Mouse (Mus musculus) embryonic facial prominence, embryonic 12.5 days (tissue): ENCODE data around the gene Magi2. TPM values are rescaled to one million over a fixed set of nuclear protein-coding genes. Genes with fewer than 3 reads are reported as not detected.
A peak's percentile ranks its signal among the peaks of the same experiment; 100 is the strongest.
"Not testable (repeated sequence)": the region's sequence is repeated elsewhere in the genome, so short reads cannot be mapped to it uniquely, and the experiment has no call there.

Source experiments
- ATAC-seq: fragments of 200-750 bp; cut with Nextera tagmentation; 2 replicates; pipeline ENCODE4 v1.8.0; 2017; ENCODE audit not compliant: insufficient number of reproducible peaks, insufficient read depth, low FRiP score, low TSS enrichment
- H3K27ac ChIP-seq: fragments of 300-500 bp; sonication (generic); 2 replicates; pipeline ENCODE4 v1.5.1; 2016; ENCODE audit warnings: mild to moderate bottlenecking
- H3K27me3 ChIP-seq: fragments of 300-500 bp; sonication (generic); 2 replicates; pipeline ENCODE4 v1.6.1; 2016; ENCODE audit warnings: mild to moderate bottlenecking, moderate library complexity
- H3K36me3 ChIP-seq: fragments of 300-500 bp; sonication (generic); 2 replicates; pipeline ENCODE4 v1.6.1; 2016; ENCODE audit warnings: mild to moderate bottlenecking
- H3K4me1 ChIP-seq: fragments of 300-500 bp; sonication (generic); 2 replicates; pipeline ENCODE4 v1.6.1; 2016
- H3K4me2 ChIP-seq: fragments of 300-500 bp; sonication (generic); replicated peaks from 2 replicates; pipeline ENCODE4 v1.6.1; 2016; ENCODE audit warnings: mild to moderate bottlenecking, moderate library complexity
- H3K4me3 ChIP-seq: fragments of 300-500 bp; sonication (generic); 2 replicates; pipeline ENCODE4 v1.5.1; 2016; ENCODE audit warnings: mild to moderate bottlenecking
- H3K9ac ChIP-seq: fragments of 300-500 bp; sonication (generic); 2 replicates; pipeline ENCODE4 v1.6.1; 2016; ENCODE audit warnings: mild to moderate bottlenecking, moderate library complexity
- H3K9me3 ChIP-seq: fragments of 300-500 bp; sonication (generic); 2 replicates; pipeline ENCODE4 v1.6.1; 2016; ENCODE audit warnings: mild to moderate bottlenecking, moderate library complexity
- WGBS: fragments of 180-500 bp; shearing (Covaris S2); methylation state at CpG from one replicate; pipeline ENCODE4 v1.1.7; 2016; 5-methylcytosine and 5-hydroxymethylcytosine counted together
- polyA plus RNA-seq: library from polyadenylated mRNA; unstranded; fragments of >200 nt; fragmentation: Nextera tagmentation; extraction: Ambion mirVana; gene quantifications from 2 replicates; pipeline ENCODE4 v1.2.1, GENCODE M21; 2016

The Magi2 gene
- polyA plus RNA-seq, 1 experiment from 2014 or later, result 10.0 TPM

DNA sequence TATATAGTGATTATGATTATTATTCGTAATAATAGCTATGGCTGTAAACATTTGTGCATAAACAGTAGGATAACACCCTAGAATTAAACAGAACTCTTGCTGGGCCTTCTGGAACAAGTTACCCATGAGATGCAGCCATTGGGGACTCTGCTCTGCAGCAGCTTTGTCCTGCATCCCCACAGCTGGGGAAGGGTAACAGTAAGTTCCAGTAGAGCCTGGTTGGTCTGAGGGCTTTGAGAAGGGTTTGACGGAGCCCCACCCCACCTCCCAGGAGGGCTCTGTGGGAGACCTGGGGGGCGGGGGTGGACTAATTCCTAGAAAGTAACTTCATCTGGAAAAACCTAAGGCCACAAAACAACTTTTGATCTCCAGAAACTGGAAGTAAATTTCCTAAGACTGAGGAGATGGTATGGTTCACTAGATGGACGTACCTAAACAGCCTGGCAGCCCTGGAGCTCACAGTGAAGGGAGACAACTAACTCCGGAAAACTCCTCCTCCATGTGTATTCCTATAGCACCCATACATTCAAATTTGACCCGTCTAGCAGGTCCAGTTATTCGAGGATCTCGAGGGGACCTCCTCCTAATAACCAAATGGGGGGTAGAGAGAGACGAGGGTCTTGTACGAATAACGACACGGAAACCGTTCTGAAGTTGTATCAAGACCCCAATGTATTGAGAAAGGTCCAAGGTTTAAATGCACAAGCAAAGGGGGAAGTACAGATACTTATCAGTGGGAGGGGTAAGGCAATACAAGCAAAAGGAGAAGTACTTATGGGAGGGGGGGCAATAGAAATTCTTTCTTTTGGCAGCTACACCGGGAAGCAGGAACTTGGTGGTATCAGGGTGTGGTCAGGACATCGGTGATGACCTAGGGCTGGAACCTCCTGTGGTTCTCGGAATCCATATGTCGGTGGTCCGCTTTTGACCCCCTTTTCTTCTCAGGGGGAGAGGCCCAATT, 1479.8 kb downstream of the Magi2 start:
- WGBS, result 91% methylated on average over 14 of the region's 18 CpGs
- not testable (repeated sequence) for H3K36me3 ChIP-seq

DNA sequence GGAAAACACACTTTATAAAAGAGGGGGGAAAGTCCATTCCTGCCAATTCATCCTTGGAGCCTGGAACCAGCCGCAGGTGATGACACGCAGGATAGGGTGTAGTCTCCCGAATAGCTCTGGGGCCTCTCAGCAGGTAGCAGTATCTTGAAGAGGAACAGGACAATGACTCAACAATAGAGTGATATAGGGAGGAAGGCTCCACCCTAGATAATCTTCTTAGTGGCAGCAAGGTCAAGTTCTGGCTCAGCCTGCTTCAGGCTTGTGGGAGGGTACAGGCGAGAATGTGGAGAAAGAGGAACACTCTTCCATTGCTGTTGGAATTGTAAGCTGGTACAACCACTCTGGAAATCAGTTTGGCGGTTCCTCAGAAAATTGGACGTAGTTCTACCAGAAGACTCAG, 1484.0 kb downstream of the Magi2 start:
- not testable (repeated sequence) for H3K27me3 ChIP-seq, ATAC-seq, H3K9ac ChIP-seq, H3K27ac ChIP-seq, H3K4me3 ChIP-seq, H3K36me3 ChIP-seq, H3K4me1 ChIP-seq, H3K4me2 ChIP-seq, H3K9me3 ChIP-seq
- WGBS, result 91% methylated on average over 6 of the region's 6 CpGs

More for the DNA sequence above, 1479.8 kb downstream of the Magi2 start:
- not testable (repeated sequence) for H3K4me3 ChIP-seq, H3K4me1 ChIP-seq, ATAC-seq, H3K4me2 ChIP-seq, H3K27me3 ChIP-seq, H3K9me3 ChIP-seq, H3K27ac ChIP-seq, H3K9ac ChIP-seq

DNA sequence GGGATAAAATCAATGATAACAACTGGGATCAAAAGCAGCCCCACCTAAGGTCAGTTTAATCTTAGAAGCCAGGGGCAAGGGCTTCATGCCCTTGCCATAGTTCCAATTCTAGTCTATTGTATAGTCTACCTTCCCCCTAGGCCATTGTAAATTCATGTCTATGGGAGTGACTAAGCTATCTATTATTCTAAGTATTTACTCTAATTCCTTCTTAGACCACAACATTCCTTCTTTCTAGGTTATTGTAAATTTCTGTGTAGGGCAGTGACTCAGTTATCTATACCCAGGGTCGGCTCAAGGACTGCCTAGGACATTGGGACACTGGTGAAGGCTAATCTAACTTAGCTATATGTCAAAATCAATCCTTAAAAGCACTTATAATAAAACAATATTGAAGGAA, 1487.8 kb downstream of the Magi2 start:
- H3K27me3 ChIP-seq, H3K4me3 ChIP-seq, H3K9me3 ChIP-seq, H3K36me3 ChIP-seq, ATAC-seq, H3K27ac ChIP-seq, H3K9ac ChIP-seq, H3K4me1 ChIP-seq, H3K4me2 ChIP-seq: not testable (repeated sequence)
- WGBS, result 80% methylated on average over 1 of the region's 1 CpGs

DNA sequence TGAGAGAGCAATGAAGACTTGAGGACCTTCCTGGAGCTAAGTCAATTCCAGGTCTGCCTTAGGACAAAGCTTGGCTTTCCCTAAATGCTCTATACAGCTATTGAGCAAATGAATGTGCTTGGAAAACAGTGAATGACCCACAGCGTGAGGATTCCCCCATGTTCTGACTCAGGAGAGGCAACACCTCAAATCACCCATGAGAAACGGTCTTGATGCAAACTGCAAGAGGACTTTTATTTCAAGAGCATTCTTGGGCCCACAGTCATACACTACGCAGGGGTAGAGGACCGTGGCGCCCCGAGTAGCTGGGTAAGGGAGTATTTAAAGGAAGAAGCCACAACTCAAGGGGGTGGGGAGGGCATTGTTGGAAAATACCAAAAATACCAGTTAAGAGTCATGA, 1489.1 kb downstream of the Magi2 start:
- ATAC-seq, H3K27ac ChIP-seq, H3K4me1 ChIP-seq, H3K4me3 ChIP-seq, H3K27me3 ChIP-seq, H3K9me3 ChIP-seq, H3K36me3 ChIP-seq, H3K9ac ChIP-seq, H3K4me2 ChIP-seq: not testable (repeated sequence)
- 96% methylated on average over 6 of the region's 6 CpGs for WGBS

DNA sequence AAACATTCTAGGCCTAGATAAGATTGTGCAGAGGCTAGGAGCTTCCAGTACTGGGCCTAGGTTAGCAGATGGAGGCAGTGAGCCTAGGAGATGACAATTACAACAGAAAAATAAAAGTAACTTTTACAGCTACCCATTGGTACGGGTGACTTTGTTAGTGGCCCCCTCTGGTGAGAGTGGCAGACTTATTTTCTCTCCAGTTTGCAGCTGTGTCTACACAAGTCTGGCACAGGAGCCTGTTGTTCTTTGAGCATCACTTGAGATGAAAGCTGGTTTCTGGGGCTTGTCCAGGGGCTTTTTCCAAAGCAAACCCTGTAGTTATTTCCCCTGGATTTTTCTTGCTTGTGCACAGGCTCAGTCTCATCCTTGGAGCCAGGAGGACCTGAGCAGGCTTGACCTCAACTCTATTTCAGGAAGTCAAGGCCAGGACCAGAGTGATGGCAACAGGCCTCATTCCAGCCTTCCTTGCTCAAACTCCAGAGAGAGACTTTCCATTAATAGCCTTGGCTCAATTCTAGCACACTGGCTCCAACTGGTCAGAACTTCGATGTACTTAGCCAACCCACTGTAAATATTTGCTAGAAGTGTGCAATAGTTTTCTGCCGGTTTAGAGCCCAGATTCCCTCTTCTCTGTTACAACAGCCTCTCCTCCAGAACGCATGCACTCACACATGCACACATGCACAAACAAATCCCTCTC, 1493.5 kb downstream of the Magi2 start:
- Histone ChIP-seq H3K4me2 (no peak overlapping the region), H3K9me3 (no peaks in the 10 kb centered on the region), H3K4me3 (no peak overlapping the region), H3K27me3 (no peaks in the 10 kb centered on the region), H3K36me3 (no peaks in the 10 kb centered on the region), H3K27ac (no peak overlapping the region), H3K4me1 (no peaks in the 10 kb centered on the region), H3K9ac (no peak overlapping the region)
- 80% methylated on average over 4 of the region's 4 CpGs for WGBS
- ATAC-seq, result no peak

DNA sequence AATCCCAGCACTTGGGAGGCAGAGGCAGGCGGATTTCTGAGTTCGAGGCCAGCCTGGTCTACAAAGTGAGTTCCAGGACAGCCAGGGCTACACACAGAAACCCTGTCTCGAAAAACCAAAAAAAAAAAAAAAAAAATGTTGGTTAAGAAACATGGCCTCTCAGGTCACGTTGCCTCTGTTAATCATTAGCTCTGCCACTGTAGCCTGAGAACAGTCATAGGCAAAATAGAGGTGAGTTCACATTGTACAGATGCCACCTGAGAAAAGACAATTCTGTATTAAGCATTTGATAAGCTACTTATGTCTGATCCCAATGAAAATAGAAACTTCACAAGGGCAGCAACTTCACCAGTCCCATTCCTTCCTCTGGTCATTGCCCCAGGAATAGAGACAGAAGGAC, 1496.4 kb downstream of the Magi2 start:
- not testable (repeated sequence) for H3K4me1 ChIP-seq, ATAC-seq, H3K36me3 ChIP-seq, H3K27ac ChIP-seq, H3K9ac ChIP-seq, H3K9me3 ChIP-seq, H3K4me3 ChIP-seq, H3K27me3 ChIP-seq, H3K4me2 ChIP-seq
- 78% methylated on average over 4 of the region's 4 CpGs for WGBS

DNA sequence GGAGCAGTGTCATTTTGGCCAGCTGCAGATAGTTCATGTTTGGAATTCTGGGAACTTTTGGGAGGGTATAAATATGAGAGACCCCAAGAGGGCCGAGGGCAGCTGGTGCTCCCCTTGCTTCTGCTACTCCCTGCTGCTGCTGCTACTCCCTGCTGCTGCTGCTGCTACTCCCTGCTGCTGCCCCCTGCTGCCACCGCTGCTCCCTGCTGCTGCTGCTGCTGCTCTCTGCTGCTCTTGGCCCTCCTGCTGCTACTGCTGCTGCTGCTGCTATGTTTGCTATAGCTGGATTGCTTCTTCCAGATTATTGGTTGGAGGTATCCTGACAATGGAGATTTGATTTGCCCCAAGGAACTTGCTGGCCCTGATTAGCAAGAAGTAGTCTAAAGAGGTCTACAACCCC, 1512.0 kb downstream of the Magi2 start:
- no peak for ATAC-seq
- Histone ChIP-seq H3K27ac (no peak overlapping the region), H3K36me3 (no peaks in the 10 kb centered on the region), H3K9ac (no peak overlapping the region), H3K4me2 (no peak overlapping the region), H3K4me3 (no peak overlapping the region), H3K27me3 (no peaks in the 10 kb centered on the region), H3K4me1 (no peaks in the 10 kb centered on the region), H3K9me3 (no peaks in the 10 kb centered on the region)
- WGBS, result 69% methylated on average over 2 of the region's 2 CpGs

DNA sequence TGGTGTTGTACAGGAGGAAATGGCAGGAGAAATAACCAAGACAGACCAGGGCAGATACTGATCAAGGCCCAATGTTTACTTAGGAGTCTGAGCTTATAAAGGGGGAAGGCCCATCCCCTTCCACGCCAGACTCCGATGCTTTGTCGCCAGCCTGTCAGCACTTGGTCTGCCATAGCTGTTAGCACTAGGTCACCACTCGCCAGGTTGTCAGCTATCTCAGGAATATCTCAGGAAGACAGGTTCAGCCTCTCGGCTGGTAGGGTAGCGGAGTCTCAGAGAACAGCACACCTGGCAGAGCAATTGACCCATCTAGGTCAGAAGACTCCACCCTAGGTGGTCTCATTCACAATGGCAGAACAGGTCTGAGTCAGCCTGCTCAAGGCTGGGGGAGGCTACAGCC, 1514.4 kb downstream of the Magi2 start:
- H3K9me3 ChIP-seq, result no peaks in the 10 kb centered on the region
- 0 out of 2 replicates have a peak, but pooled peaks have one; percentile 43 for ATAC-seq
- H3K4me3 ChIP-seq, result no peak overlapping the region
- H3K4me2 ChIP-seq, result no peak overlapping the region
- no peaks in the 10 kb centered on the region for H3K27me3 ChIP-seq
- no peak overlapping the region for H3K27ac ChIP-seq
- H3K36me3 ChIP-seq, result no peaks in the 10 kb centered on the region
- no peak overlapping the region for H3K9ac ChIP-seq
- no peaks in the 10 kb centered on the region for H3K4me1 ChIP-seq
- 68% methylated on average over 6 of the region's 6 CpGs for WGBS

DNA sequence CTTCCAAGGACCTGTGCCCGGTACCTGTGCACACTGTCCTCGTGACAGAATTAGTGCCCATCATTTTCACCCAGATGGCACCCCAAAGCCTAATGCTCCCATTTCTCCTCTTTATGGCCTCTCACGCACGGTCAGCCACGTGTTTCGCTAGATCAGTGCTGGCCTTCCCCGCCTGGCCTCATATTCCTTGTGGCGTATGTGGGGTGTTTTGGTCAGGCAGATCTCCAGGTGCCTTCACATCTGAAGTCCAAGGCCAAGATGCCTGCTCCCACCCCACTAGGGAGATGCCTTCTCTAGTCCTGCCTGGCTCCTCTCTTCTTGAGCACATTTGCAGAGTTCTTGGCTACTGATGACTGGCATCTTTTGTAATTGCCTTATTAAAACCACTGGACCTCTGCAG, 1515.1 kb downstream of the Magi2 start:
- WGBS, result 89% methylated on average over 8 of the region's 8 CpGs
- no peaks in the 10 kb centered on the region for H3K4me1 ChIP-seq
- H3K4me3 ChIP-seq, result no peak overlapping the region
- no peaks in the 10 kb centered on the region for H3K27me3 ChIP-seq
- H3K9me3 ChIP-seq, result no peaks in the 10 kb centered on the region
- H3K4me2 ChIP-seq, result no peak overlapping the region
- no peak overlapping the region for H3K9ac ChIP-seq
- no peaks in the 10 kb centered on the region for H3K36me3 ChIP-seq
- ATAC-seq, result no peak
- H3K27ac ChIP-seq, result no peak overlapping the region

DNA sequence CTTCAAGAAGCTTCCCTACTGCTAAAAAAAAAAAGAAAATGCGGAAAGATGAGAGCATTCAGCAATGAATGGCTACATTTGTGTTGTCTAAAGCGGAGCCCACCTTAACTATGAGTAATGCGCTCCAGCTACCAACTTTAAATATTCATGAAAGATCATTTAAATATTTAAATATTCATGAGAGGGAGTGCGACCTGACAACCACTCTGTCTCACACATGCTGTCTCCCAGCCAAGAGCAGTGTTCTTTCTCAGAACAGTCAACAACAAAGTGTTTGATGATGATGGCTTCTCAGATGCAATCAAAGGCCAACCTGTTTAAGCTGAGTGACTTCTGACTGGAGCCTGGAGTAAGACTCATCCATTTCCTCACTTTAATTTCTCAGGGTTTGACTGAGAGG, 1521.3 kb downstream of the Magi2 start:
- WGBS, result 84% methylated on average over 4 of the region's 4 CpGs
- Histone ChIP-seq H3K9ac (no peak overlapping the region), H3K9me3 (no peaks in the 10 kb centered on the region), H3K27ac (no peak overlapping the region), H3K4me2 (no peak overlapping the region), H3K4me1 (0 out of 2 replicates have a peak, but pooled peaks cover under 1% of the 10 kb centered on the region), H3K4me3 (no peak overlapping the region), H3K36me3 (no peaks in the 10 kb centered on the region), H3K27me3 (no peaks in the 10 kb centered on the region)
- ATAC-seq, result no peak

DNA sequence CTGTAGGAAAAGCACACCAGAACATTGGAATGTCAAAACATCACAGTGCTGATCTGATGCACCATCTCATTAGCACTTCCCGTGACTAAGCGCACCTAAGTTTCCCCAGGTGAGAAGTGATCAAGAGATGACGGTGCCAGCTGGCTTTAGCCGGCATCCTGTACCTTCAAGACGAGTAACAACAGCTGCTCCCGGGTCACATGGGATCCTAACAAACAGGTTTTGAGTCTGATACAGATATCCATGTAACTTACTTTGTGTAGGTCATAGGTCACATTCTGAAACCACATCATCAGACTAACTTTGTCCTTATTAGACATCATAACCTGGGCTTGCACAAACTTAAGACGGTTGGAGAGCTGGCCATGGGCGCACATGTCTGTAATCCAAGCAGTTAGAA, 1522.0 kb downstream of the Magi2 start:
- Histone ChIP-seq H3K27ac (no peak overlapping the region), H3K9me3 (no peaks in the 10 kb centered on the region), H3K4me1 (0 out of 2 replicates have a peak, but pooled peaks cover 2% of the 10 kb centered on the region), H3K27me3 (no peaks in the 10 kb centered on the region), H3K4me3 (no peak overlapping the region), H3K4me2 (no peak overlapping the region), H3K36me3 (no peaks in the 10 kb centered on the region), H3K9ac (no peak overlapping the region)
- no peak for ATAC-seq
- 84% methylated on average over 8 of the region's 8 CpGs for WGBS

DNA sequence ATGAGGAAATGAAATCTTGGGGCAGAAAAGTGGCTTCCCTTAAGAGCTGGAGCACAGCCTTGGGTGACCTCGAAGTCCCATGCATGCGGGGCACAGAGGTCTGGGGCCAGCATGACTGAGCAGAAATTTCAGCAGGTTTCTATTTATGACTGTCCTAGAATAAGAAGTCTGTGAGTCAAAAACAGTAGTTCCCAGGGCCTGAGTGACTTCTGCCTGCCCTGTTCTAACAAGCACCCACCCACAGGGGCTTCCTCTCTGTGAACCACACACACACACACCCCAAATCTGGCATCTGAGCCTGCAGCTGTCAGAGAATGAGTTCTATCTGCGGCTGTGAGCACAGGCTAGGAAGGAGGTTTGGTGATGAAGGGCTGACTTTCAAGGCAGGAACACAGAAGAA, 1522.7 kb downstream of the Magi2 start:
- H3K4me2 ChIP-seq, result no peak overlapping the region
- no peaks in the 10 kb centered on the region for H3K27me3 ChIP-seq
- WGBS, result 73% methylated on average over 3 of the region's 3 CpGs
- no peaks in the 10 kb centered on the region for H3K36me3 ChIP-seq
- no peaks in the 10 kb centered on the region for H3K9me3 ChIP-seq
- H3K4me1 ChIP-seq, result 0 out of 2 replicates have a peak, but pooled peaks cover 2% of the 10 kb centered on the region
- H3K4me3 ChIP-seq, result no peak overlapping the region
- H3K27ac ChIP-seq, result no peak overlapping the region
- H3K9ac ChIP-seq, result no peak overlapping the region
- no peak for ATAC-seq
